Mouse (Mus musculus) thymus, adult 2 months (tissue): ENCODE measurements around the gene Ptcra. TPM values are rescaled to one million over a fixed set of nuclear protein-coding genes. Genes with fewer than 3 reads are reported as not detected.

ENCODE experiments used
- DNase-seq: peaks from one replicate; pipeline ENCODE4 v3.0.0; 2021
- H3K27ac ChIP-seq: fragments of 200-500 bp; 2 replicates; pipeline ENCODE4 v1.5.1; 2012; ENCODE audit warnings: low read length, control low read depth; ENCODE audit not compliant: control insufficient read depth, insufficient read depth
- H3K27me3 ChIP-seq: fragments of 200-500 bp; 2 replicates; pipeline ENCODE4 v1.6.1; 2012; ENCODE audit warnings: mild to moderate bottlenecking, low read length, moderate library complexity, mixed read lengths; ENCODE audit not compliant: control insufficient read depth, insufficient read depth
- H3K36me3 ChIP-seq: fragments of 200-500 bp; 2 replicates; pipeline ENCODE4 v1.6.1; 2012; ENCODE audit warnings: mild to moderate bottlenecking, low read length, moderate library complexity; ENCODE audit not compliant: control insufficient read depth, insufficient read depth
- H3K4me1 ChIP-seq: fragments of 200-500 bp; replicated peaks from 2 replicates; pipeline ENCODE4 v1.6.1; 2012; ENCODE audit warnings: low read length; ENCODE audit not compliant: control insufficient read depth, insufficient read depth
- H3K4me3 ChIP-seq: fragments of 200-500 bp; 2 replicates; pipeline ENCODE4 v1.5.1; 2012; ENCODE audit warnings: mild to moderate bottlenecking, low read length, control low read depth, moderate library complexity; ENCODE audit not compliant: control insufficient read depth, insufficient read depth
- CTCF ChIP-seq: fragments of 200-500 bp; IDR thresholded peaks from 2 replicates; pipeline ENCODE4 v1.5.1; 2012; ENCODE audit warnings: mild to moderate bottlenecking, control low read depth, low read length, moderate library complexity, borderline replicate concordance; ENCODE audit not compliant: control insufficient read depth, poor library complexity, insufficient read depth; ENCODE audit errors: extremely low read depth
- POLR2A ChIP-seq: fragments of 200-500 bp; IDR thresholded peaks from 2 replicates; pipeline ENCODE4 v1.6.1; 2012; ENCODE audit warnings: mild to moderate bottlenecking, low read length, control low read depth, moderate library complexity; ENCODE audit not compliant: control insufficient read depth, poor library complexity, insufficient read depth; ENCODE audit errors: extremely low read depth
- WGBS: fragments of 180-500 bp; shearing (Covaris S2); methylation state at CpG from one replicate; pipeline ENCODE4 v1.1.7; 2018; 5-methylcytosine and 5-hydroxymethylcytosine counted together
- polyA plus RNA-seq: library from polyadenylated mRNA; depleted of rRNA; stranded (reverse); fragments of >200 nt; gene quantifications from 2 replicates; pipeline ENCODE4 v1.2.3, GENCODE M21; 2012

Ptcra gene
- polyA plus RNA-seq, 1 experiment, result 126 TPM

DNA sequence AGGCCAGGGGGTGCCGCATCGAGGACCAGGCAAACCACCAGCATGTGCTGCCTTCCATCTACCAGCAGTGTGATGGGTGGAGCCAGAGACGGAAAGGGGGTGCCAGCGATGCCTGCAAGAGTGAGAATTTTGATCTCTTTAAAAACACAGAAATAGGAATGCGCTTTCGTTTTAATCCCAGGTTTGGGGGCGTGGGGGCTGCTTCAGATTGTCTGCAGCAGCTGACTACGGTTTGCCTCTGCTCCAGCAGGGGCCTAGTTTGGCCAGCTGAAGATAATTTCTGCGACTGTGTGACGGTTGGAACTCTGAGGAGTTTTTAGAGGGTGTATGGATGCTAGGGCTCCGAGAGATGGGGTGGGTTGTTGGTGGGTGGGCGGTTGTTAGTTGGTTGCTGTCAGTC lies 4.8 kb downstream of the Ptcra start:
- Histone ChIP-seq H3K27ac (no peak overlapping the region), H3K4me1 (peaks cover 20% of the 10 kb centered on the region), H3K27me3 (no peaks in the 10 kb centered on the region), H3K4me3 (no peak overlapping the region), H3K36me3 (0 out of 2 replicates have a peak, but pooled peaks cover 6% of the 10 kb centered on the region)
- no peak for DNase-seq
- WGBS, result 93% methylated on average over 12 of the region's 12 CpGs
- no peak for TF ChIP-seq POLR2A
- no peak for TF ChIP-seq CTCF

DNA sequence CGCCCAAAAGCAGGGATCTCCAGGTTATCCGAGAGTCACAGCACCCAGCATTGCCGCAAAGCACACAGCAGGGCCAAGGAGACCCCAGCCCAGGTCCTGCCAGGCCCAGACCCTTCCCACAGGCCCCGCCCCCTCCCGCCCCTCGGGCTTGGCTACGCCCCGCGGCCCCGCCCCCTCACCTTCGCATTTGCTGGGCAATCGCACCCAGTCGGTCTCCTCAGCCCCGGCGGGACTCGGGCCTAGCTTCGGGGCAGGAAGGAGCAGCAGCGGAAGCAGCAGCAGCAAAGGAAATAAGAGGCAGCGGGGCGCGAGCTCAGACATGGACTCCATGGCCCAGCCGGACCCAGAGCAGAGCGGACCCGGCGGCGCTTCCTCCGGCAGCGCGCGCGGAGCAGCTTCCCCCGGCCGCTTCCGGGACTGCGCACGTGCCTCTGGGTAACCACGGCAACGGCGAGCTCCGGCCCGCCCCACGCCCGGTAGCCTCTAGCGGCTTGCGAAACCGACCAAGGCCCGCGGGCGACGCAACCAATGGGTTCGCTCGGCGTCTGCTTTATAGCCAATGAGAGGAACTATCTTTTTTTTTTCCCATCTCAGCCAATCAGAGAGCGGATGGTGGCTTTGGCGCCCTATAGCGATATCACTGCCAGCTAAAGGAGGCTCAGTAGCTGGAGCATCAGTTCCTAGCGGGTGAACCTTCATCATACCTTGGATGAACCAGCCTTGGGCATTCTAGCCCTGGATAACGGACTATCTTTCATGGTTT lies 11.5 kb downstream of the Ptcra start, which contains the start of gene Cnpy3:
Cnpy3 (minus strand) TSS at position 421 of the 763 bp plus-strand sequence.
- WGBS, result under 1% methylated on average over 58 of the region's 58 CpGs
- peak within 1 kb of the TSS; percentile 83 for H3K4me3 ChIP-seq
- no peaks in the 10 kb centered on the region for H3K36me3 ChIP-seq
- peak within 1 kb of the TSS; percentile 75 for H3K27ac ChIP-seq
- H3K4me1 ChIP-seq, result peaks cover 5% of the 10 kb centered on the region
- DNase-seq, result peak; percentile 95
- no peaks in the 10 kb centered on the region for H3K27me3 ChIP-seq
- TF ChIP-seq CTCF (peak; percentile 61; the same call in 1 of the 2 replicates), POLR2A (peak; percentile 85)

DNA sequence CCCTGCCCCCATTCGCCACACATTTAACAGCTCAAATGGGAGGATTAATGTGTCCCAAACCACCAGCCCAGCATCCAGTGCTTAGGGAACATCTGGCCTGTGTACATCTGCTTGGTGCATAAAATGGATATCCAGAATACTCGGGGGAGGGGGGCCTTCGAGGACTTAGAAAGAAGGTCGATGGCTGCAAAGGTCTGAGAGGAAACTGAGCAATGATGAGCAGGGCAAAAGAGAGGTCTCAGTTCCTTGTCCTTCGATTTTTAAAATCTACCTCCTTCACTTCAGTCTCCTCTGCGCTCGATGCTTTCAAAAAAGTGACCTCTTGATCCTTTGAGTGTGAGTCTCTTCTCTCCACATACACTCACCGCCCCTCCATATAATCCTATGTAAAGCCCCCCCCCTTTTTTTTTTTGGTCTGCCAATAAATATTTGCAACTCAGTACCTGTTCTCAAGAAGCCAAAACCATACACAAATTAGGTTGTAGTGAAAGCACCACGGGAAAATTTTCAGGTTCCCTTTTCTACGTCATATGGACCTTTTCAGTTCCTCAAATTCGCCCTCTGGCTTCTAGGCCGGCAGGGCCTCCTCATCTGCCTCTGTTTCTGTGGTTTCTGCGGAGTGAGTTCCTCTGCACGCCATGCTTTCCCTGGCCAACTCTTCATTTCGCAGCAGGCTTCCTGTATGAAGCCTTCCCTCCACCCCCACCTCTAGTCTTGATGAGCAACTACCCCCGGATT lies 12.3 kb downstream of the Ptcra start:
- Histone ChIP-seq H3K4me3 (peak overlapping the region; percentile 83), H3K36me3 (peaks cover 4% of the 10 kb centered on the region), H3K27ac (peak overlapping the region; percentile 75), H3K27me3 (no peaks in the 10 kb centered on the region), H3K4me1 (peaks cover 5% of the 10 kb centered on the region)
- no peak for DNase-seq
- TF ChIP-seq CTCF (no peak), POLR2A (no peak)
- WGBS, result 3% methylated on average over 16 of the region's 16 CpGs

DNA sequence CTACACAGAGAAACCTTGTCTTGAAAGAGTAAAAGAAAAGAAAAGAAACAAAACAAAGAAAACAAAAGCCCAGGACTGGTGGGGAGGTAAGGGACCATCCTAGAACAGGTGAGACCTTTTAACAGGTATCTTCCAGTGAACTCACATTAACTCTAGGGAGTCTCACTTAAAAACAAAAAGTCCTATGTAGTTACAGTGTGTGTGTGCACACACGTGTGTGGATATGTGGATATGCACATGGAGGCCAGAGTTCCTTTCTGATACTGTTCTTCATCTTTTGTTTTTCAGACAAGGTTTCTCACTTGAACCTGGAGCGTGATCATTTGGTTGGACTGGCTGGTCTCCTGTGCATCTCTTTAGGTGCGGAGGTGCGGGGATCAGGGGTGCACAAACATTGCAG lies 12.9 kb downstream of the Ptcra start:
- Histone ChIP-seq H3K27me3 (no peaks in the 10 kb centered on the region), H3K27ac (peak overlapping the region; percentile 56; the same call in 1 of the 2 replicates), H3K4me3 (peak overlapping the region; percentile 20; the same call in 1 of the 2 replicates), H3K4me1 (peaks cover 5% of the 10 kb centered on the region), H3K36me3 (peaks cover 5% of the 10 kb centered on the region)
- no peak for DNase-seq
- no peak for TF ChIP-seq CTCF
- no peak for TF ChIP-seq POLR2A
- WGBS, result 48% methylated on average over 4 of the region's 4 CpGs

DNA sequence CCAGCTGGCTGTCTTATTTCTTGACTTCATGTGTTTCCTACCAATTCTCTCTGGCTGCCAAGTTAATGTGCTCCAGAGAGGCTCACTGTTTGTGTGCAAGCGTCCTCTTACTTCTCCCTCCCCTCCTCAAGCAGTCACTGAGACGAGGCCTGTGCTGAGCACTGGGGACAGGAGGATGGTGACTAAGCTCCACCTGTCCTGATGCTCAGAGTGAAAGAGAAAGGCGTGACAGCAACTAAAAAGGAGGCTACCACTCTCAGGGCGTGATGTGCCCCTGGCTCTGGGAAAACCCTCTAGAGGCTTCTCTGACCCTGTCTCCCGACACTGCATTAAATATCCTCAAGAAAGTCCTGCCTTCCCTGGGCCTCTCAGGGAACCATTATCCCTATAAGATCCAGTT lies 14.2 kb downstream of the Ptcra start:
- H3K27ac ChIP-seq, result no peak overlapping the region
- DNase-seq, result no peak
- H3K36me3 ChIP-seq, result peaks cover 13% of the 10 kb centered on the region
- no peak for TF ChIP-seq POLR2A
- TF ChIP-seq CTCF, result no peak
- no peak overlapping the region for H3K4me3 ChIP-seq
- no peaks in the 10 kb centered on the region for H3K27me3 ChIP-seq
- peaks cover 5% of the 10 kb centered on the region for H3K4me1 ChIP-seq
- 88% methylated on average over 5 of the region's 5 CpGs for whole genome bisulfite sequencing

DNA sequence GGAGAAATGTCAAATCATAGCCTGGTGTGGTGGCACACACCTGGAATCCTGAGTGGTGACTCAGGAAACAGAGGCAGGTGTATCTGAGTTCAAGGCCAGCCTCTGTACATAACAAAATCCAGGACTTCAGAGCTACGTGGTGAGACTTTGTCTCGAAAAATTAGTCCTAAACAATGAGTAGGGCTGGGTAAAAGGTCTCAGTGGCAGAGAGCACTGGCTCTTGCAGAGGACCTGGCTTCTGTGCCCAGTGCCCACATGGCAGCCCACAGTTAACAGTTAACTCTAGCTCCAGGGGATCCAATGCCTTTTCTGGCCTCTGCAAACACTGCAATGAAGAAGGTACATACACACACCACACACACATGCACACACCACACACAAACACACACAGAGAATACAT lies 15.7 kb downstream of the Ptcra start:
- H3K4me1 ChIP-seq, result peaks cover 5% of the 10 kb centered on the region
- no peak overlapping the region for H3K4me3 ChIP-seq
- no peak for TF ChIP-seq POLR2A
- no peak for TF ChIP-seq CTCF
- DNase-seq, result no peak
- H3K27me3 ChIP-seq, result no peaks in the 10 kb centered on the region
- WGBS, result 98% methylated on average over 2 of the region's 2 CpGs
- H3K27ac ChIP-seq, result no peak overlapping the region
- peaks cover 21% of the 10 kb centered on the region for H3K36me3 ChIP-seq

DNA sequence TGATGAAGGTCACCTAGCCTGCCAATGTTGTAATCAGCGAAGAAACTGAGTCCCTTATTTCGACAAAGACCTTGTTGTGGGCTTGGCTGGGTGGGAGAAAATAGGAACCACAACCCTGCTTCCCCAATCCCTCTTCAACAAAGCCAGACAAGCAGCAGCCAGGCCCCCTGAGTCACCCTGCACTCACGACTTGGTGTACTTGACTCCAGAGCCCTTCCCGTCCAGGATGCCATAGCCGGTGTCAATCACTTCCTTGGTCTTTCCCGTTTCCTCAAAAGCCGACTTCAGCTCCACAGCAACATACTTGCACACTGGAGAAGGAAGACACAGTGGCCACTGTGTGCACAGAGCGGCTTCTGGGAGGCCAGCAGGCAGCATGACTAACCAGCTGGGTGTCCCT lies 16.3 kb downstream of the Ptcra start:
- Histone ChIP-seq H3K27me3 (no peaks in the 10 kb centered on the region), H3K4me1 (peaks cover 5% of the 10 kb centered on the region), H3K36me3 (peaks cover 24% of the 10 kb centered on the region), H3K4me3 (no peak overlapping the region), H3K27ac (no peak overlapping the region)
- DNase-seq, result no peak
- 87% methylated on average over 8 of the region's 8 CpGs for WGBS
- TF ChIP-seq POLR2A (no peak), CTCF (no peak)
